Mouse (Mus musculus): ENCODE data around the gene Prmt3.

The Prmt3 gene

GRCm38 (mm10) chr7:49803511-49803910, 25.4 kb downstream of the Prmt3 start:
- DNase-seq = no peak

- DNase-seq = no peak
Observed at GRCm38 (mm10) chr7:49804638-49805165, 26.6 kb downstream of the Prmt3 start.

- DNase-seq = no peak
Observed at GRCm38 (mm10) chr7:49805618-49806017, 27.5 kb downstream of the Prmt3 start.

- DNase-seq = no peak
Observed at GRCm38 (mm10) chr7:49807093-49807682, 29.0 kb downstream of the Prmt3 start.

GRCm38 (mm10) chr7:49807846-49808622, 29.9 kb downstream of the Prmt3 start:
- no peak for DNase-seq

GRCm38 (mm10) chr7:49809100-49809499, 31.0 kb downstream of the Prmt3 start:
- no peak for DNase-seq

GRCm38 (mm10) chr7:49809562-49809961, 31.4 kb downstream of the Prmt3 start:
- no peak for DNase-seq

GRCm38 (mm10) chr7:49811346-49811745, 33.2 kb downstream of the Prmt3 start:
- no peak for DNase-seq

GRCm38 (mm10) chr7:49819393-49819792, 41.2 kb downstream of the Prmt3 start:
- DNase-seq = no peak

- no peak for DNase-seq
Observed at GRCm38 (mm10) chr7:49821370-49821769, 43.2 kb downstream of the Prmt3 start.

GRCm38 (mm10) chr7:49822028-49822427, 43.9 kb downstream of the Prmt3 start:
- DNase-seq = no peak

- DNase-seq = no peak
Observed at GRCm38 (mm10) chr7:49823595-49823994, 45.4 kb downstream of the Prmt3 start.

- no peak for DNase-seq
Observed at GRCm38 (mm10) chr7:49824043-49824442, 45.9 kb downstream of the Prmt3 start.

- DNase-seq = no peak
Observed at GRCm38 (mm10) chr7:49824581-49824980, 46.4 kb downstream of the Prmt3 start.

GRCm38 (mm10) chr7:49825492-49825891, 47.3 kb downstream of the Prmt3 start:
- no peak for DNase-seq

- no peak for DNase-seq
Observed at GRCm38 (mm10) chr7:49827920-49828319, 49.8 kb downstream of the Prmt3 start.

GRCm38 (mm10) chr7:49842366-49843282, 64.5 kb downstream of the Prmt3 start:
- no peak for DNase-seq

GRCm38 (mm10) chr7:49843304-49843933, 65.3 kb downstream of the Prmt3 start:
- no peak for DNase-seq

GRCm38 (mm10) chr7:49847939-49848338, 69.8 kb downstream of the Prmt3 start:
- DNase-seq = no peak

GRCm38 (mm10) chr7:49853342-49854181, 75.4 kb downstream of the Prmt3 start:
- no peak for DNase-seq

GRCm38 (mm10) chr7:49857347-49857746, 79.2 kb downstream of the Prmt3 start:
- no peak for DNase-seq

GRCm38 (mm10) chr7:49858257-49858656, 80.1 kb downstream of the Prmt3 start:
- DNase-seq = no peak
